Mouse (Mus musculus): Measurements from ENCODE around the gene A930017K11Rik. TPM values are rescaled to one million over a fixed set of nuclear protein-coding genes. Genes with fewer than 3 reads are reported as not detected.

A930017K11Rik gene
- polyA plus RNA-seq, 1 experiment, result 1.0 TPM

DNA sequence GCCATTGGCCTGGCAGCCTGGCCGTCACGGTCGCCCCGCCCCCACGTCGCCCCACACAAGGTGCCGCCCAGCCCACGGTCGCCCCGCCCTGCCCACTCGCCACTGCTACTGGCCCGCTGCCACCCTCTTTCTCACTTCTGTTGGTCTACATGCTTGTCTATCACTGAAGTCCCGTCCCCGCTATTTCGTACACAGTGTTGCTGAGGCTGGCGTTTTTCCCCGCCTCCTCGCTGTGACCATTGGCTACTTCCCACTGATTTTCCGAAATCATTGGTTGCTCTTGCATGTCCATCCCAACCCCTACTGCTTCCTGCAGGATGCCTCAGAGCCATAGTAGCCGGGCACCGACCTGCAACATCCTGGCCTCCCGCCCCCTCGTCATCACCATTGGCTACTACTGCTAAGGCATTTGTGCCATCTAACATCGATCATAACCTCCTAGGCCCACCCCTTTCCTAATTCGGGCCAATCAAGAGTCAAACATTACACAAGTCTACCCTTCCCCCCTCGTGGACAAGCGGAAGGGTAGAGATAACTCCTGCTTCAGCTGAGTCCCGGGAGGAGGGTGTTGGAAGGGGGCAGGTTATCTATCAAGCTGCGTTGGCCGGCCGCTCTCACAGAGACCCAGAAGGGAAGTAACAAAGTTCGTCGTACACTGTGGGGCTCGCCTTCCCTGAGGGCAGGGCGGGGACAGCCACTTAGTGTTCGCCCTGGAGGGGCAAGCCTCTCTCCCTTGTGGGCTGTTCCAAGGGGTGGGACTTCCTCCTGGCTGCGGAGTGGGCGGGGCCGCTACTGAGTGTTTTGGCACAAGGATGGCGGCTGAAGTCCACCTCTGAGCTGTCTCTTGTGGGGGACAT is 32.4 kb downstream of the A930017K11Rik start:
- DNase-seq (ENCODE audit: low read depth), result peak; percentile 100
- TF ChIP-seq CTCF (IDR thresholded peaks at IDR 0.05; ENCODE audit: borderline replicate concordance, extremely low read depth, insufficient read depth, insufficient read length) (no peak), POLR2A (IDR thresholded peaks at IDR 0.05; ENCODE audit: borderline replicate concordance, extremely low read depth, insufficient read depth, insufficient read length, poor library complexity, severe bottlenecking) (peak; percentile 36; the same call in 1 of the 2 replicates)

DNA sequence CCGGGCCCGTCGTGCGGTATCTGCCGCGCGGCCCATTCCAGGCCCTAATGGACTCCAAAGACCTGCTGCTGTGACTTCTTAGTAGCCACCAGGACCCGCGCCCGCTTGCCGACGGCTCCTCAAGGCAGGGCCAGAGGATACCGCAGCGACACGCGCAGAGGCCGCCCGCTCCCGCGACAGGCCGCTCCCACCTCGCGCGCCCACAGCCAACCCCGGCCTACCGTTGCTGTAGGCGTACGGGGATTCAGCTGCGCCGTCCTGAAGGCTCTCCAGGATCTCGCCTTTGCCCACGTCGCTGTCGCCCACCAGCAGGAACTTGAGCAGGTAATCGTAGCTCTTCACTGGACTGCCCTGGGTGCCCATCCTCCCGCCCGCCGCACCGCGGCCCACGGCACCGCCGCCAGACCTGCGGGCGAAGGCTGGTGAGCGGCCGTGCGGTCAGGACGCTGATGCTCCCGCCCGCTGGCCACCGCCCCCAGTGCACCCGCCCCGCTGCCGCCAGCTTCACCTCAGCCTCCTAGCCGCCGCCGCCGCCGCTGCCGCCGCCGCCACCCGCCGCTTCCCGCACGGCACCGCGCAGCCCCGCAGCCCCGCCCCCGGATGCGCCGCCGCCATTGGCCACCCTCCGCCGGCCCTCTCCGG is 33.1 kb downstream of the A930017K11Rik start, which contains the start of gene Rab40c:
TSS of gene Rab40c (minus strand) at position 584 of the 642 bp plus-strand sequence.
- peak; percentile 45 for DNase-seq (ENCODE audit: low read depth)
- no peak for TF ChIP-seq CTCF (IDR thresholded peaks at IDR 0.05; ENCODE audit: borderline replicate concordance, extremely low read depth, insufficient read depth, insufficient read length)
- TF ChIP-seq POLR2A (IDR thresholded peaks at IDR 0.05; ENCODE audit: borderline replicate concordance, extremely low read depth, insufficient read depth, insufficient read length, poor library complexity, severe bottlenecking), result 0 out of 2 replicates have a peak, but pooled peaks have one; percentile 42

DNA sequence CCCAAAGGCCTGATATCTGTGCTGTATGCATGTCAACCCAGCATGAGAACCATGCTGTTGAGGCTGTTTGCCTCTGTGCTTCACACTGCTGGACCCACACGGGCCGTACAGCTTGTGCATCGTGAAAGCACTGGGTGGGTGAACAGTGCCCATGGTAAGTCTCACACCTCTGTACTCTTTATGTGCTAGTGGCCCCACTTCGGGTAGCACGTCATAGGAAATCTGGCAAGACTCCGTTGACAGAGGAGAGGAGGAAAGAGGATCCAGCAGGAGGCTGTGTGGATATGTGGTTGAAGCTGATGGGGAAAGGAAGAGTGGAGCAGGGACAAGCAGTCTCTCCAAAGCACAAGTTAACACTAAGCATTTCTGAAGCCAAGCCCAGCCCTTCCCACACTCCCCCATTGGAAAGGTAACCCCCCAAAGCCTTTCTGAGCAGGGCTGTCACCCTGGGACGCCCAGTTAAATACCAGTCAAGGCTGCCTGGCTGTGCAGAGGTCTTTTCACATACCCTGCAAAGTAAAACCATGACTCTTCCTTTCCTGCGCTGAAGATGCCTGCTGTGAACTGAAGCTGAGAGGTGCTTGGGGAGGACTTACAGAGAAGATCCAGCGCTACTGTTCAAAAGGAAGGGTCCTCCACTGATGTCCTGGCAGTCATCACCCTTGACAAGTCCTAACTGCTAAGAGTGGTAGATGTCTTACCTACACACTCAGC is 34.2 kb downstream of the A930017K11Rik start:
- TF ChIP-seq CTCF (IDR thresholded peaks at IDR 0.05; ENCODE audit: borderline replicate concordance, extremely low read depth, insufficient read depth, insufficient read length) (no peak), POLR2A (IDR thresholded peaks at IDR 0.05; ENCODE audit: borderline replicate concordance, extremely low read depth, insufficient read depth, insufficient read length, poor library complexity, severe bottlenecking) (no peak)
- no peak for DNase-seq (ENCODE audit: low read depth)

DNA sequence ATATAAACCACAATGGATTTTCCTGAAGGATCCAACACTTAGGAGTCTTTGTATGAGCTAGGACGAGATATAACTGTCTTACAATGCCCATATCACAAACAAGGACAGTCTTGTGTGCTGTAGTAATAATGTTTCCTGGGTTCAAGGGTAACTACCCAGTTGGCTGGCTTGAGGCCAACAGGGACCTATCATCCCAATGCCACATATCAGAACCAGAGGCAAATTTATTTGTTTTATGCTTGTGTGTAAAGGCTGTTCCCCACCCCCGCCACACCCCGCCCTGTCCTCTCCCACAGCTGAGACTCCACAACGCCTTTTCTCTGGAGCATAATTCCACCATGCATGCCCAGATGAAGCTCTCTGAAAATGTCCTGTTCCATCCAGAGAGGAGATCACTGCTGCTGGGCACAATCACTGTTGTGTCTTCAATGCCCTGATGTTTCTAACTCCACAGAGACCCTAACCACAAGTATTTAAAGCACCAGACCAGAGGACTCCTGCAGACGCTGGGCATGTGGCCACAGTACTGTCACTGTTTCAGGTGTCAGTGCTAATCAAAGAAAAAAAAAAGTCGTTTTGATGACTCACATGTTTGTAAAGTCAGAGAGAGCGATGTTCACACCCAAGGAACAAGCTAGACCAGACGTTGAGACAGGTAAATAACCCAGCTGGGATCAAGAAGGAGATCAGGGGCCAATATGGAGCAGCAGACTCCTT is 35.3 kb downstream of the A930017K11Rik start:
- TF ChIP-seq CTCF (IDR thresholded peaks at IDR 0.05; ENCODE audit: borderline replicate concordance, extremely low read depth, insufficient read depth, insufficient read length), result no peak
- TF ChIP-seq POLR2A (IDR thresholded peaks at IDR 0.05; ENCODE audit: borderline replicate concordance, extremely low read depth, insufficient read depth, insufficient read length, poor library complexity, severe bottlenecking), result no peak
- DNase-seq (ENCODE audit: low read depth), result no peak

DNA sequence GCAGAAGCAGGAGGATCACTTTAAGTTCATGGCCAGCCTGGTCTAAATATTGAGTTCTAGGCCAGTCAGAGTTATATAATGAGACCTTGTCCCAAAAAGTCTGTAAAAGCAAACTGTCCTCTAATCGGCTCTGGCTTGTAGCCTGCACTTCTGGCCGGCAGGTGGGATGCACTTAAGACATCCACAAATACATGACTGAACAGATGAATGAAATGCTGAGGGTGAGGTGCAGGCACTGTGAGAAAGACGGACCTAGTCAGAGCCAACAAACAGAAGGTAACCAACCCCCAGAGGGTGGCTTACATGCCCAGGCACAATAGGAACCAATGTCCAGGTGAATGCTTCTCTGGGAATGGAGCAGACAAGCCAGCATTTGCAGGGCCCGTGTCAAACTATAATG is 38.1 kb downstream of the A930017K11Rik start:
- no peak for DNase-seq (ENCODE audit: low read depth)
- TF ChIP-seq POLR2A (IDR thresholded peaks at IDR 0.05; ENCODE audit: borderline replicate concordance, extremely low read depth, insufficient read depth, insufficient read length, poor library complexity, severe bottlenecking), result no peak
- no peak for TF ChIP-seq CTCF (IDR thresholded peaks at IDR 0.05; ENCODE audit: borderline replicate concordance, extremely low read depth, insufficient read depth, insufficient read length)

DNA sequence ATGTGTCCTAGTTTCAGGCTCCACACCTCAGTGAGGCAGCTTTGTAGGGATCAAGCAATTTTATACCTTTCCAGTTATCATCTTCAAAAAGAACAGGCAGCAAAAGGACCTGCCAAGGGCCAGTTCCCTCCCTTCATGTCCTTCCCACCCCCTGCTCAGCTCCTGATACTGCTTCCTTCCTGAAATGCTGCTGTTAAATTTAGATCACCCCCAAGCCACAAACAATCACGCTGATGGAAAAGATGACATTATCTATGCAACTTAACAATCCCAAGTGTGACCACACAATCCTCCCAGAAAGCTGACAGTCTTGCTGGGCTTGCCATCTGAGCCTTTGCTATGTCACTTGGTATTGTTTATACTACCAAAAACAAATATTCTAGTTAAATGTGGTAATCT is 38.5 kb downstream of the A930017K11Rik start:
- TF ChIP-seq CTCF (IDR thresholded peaks at IDR 0.05; ENCODE audit: borderline replicate concordance, extremely low read depth, insufficient read depth, insufficient read length), result no peak
- TF ChIP-seq POLR2A (IDR thresholded peaks at IDR 0.05; ENCODE audit: borderline replicate concordance, extremely low read depth, insufficient read depth, insufficient read length, poor library complexity, severe bottlenecking), result no peak
- no peak for DNase-seq (ENCODE audit: low read depth)

DNA sequence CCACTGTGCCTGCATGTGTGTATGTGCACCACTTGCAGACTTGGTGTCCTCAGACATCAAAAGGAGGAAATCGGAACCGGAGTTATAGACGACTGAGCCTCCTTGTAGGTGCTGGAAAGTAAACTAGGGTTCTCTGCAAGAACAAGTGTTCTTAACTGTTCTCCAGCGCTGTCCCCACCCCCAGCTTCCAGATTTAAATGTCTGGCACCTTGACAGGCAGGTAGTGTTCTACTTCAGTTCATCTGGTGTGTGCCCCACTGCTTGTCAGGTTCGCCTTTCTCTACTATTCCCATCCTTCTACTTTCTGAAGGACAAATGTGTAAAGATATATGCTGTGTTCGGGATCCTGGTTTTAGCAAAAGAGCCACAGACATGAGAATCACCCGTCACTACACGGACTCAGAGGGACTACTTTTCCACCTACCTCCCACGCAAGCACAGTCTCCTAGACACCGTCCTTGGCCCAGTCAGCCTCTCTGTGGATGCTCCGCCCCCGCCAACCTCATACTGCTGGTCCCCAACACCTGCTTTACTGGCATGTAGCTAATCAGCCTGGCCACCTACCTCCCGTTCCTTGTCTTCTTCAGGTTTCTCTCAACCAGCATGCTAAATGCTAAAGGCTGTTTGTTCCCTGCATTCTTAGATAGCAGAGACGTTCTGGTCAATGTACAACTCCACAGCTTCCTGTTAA is 39.0 kb downstream of the A930017K11Rik start:
- no peak for DNase-seq (ENCODE audit: low read depth)
- TF ChIP-seq CTCF (IDR thresholded peaks at IDR 0.05; ENCODE audit: borderline replicate concordance, extremely low read depth, insufficient read depth, insufficient read length), result no peak
- no peak for TF ChIP-seq POLR2A (IDR thresholded peaks at IDR 0.05; ENCODE audit: borderline replicate concordance, extremely low read depth, insufficient read depth, insufficient read length, poor library complexity, severe bottlenecking)

DNA sequence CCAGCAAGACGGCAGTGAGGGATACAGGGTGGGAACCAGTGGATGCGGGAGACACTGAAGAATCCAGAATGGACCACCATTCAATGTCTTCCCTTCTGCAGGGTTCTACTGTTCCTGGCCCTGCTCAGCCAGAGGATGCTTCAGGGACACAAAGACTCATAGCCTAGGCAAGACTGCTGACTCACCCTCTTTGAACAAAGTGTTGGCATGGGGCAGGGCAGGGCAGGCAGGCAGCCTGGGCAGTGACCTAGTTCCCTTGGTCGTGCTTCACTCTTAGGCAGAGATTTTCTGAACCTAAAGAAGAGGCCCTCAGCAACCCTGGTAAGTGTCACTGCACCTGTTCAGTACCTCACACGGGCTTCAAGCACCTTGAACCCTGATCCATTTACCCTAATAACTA is 40.5 kb downstream of the A930017K11Rik start:
- no peak for DNase-seq (ENCODE audit: low read depth)
- no peak for TF ChIP-seq CTCF (IDR thresholded peaks at IDR 0.05; ENCODE audit: borderline replicate concordance, extremely low read depth, insufficient read depth, insufficient read length)
- no peak for TF ChIP-seq POLR2A (IDR thresholded peaks at IDR 0.05; ENCODE audit: borderline replicate concordance, extremely low read depth, insufficient read depth, insufficient read length, poor library complexity, severe bottlenecking)

DNA sequence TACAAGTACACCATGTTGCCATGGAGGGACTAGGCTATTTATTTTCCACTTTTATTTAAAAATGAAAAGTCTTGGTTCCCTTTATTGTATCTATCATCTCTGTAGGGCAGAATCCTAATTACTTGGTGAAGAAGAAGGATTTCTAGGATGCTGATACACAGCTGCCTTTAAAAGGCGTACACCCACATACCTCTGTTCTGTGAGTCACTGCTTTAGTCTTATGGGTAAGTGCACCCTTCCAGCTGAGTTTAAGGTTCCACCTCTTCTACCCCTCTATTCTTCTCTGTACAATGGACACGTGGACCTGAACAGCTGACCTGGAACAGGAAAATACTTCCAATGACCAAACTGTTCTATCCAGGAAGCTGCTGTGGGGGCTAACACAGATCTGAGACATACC is 44.7 kb downstream of the A930017K11Rik start:
- DNase-seq (ENCODE audit: low read depth), result no peak
- TF ChIP-seq CTCF (IDR thresholded peaks at IDR 0.05; ENCODE audit: borderline replicate concordance, extremely low read depth, insufficient read depth, insufficient read length) (no peak), POLR2A (IDR thresholded peaks at IDR 0.05; ENCODE audit: borderline replicate concordance, extremely low read depth, insufficient read depth, insufficient read length, poor library complexity, severe bottlenecking) (no peak)

DNA sequence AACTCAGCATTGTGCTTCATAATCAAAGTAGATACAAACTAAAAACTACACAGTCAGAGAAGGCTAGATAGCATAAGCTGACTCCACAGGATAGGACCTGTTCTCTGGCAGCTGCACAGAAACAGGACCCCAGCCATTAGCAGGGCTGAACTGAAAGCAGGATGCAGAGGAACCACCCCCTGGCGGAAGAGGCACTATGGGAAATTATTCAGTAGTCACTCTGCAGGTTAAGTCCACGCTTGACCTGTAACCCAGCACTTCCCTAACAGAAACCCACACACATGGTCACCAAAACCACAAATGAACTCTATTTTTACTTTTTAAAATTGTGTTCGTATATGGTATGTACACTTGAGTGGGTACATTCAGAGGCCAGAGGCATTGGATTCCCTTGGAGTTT is 49.3 kb downstream of the A930017K11Rik start:
- no peak for TF ChIP-seq CTCF (IDR thresholded peaks at IDR 0.05; ENCODE audit: borderline replicate concordance, extremely low read depth, insufficient read depth, insufficient read length)
- no peak for TF ChIP-seq POLR2A (IDR thresholded peaks at IDR 0.05; ENCODE audit: borderline replicate concordance, extremely low read depth, insufficient read depth, insufficient read length, poor library complexity, severe bottlenecking)
- no peak for DNase-seq (ENCODE audit: low read depth)
